Mouse (Mus musculus): ENCODE data around the gene Fam102a. TPM values are rescaled to one million over a fixed set of nuclear protein-coding genes. Genes with fewer than 3 reads are reported as not detected.

Gene Fam102a
- polyA plus RNA-seq, 1 experiment from 2014 or later: 9.4 TPM

DNA sequence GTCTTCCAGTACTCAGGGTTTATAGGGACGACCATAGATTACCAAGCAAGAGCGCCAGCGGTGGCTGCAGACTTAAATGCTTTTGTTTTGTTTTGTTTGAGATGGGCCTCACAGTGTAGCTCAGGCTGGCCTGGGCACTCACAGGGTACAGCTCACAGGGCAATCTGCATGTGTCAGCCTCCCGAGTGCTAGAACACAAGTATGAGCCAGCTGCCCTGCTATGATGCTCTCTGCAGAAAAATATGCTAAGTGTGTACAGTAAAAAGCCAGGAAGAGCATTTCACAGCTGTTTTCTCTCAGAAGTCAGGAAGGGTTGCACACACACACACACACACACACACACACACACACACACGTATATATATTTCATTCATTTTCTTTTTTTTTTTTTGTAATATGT, 34.7 kb upstream of the Fam102a start:
- Histone ChIP-seq H3K9me3 (no peaks in the 10 kb centered on the region), H3K27me3 (no peaks in the 10 kb centered on the region), H3K36me3 (no peaks in the 10 kb centered on the region), H3K4me1 (no peaks in the 10 kb centered on the region), H3K4me3 (no peak overlapping the region), H3K9ac (replicated peaks) (no peak overlapping the region), H3K4me2 (replicated peaks) (no peak overlapping the region), H3K27ac (replicated peaks) (no peak overlapping the region)
- WGBS: 82% methylated on average over 5 of the region's 5 CpGs
- no peak for ATAC-seq (ENCODE audit: low FRiP score, low read depth)

DNA sequence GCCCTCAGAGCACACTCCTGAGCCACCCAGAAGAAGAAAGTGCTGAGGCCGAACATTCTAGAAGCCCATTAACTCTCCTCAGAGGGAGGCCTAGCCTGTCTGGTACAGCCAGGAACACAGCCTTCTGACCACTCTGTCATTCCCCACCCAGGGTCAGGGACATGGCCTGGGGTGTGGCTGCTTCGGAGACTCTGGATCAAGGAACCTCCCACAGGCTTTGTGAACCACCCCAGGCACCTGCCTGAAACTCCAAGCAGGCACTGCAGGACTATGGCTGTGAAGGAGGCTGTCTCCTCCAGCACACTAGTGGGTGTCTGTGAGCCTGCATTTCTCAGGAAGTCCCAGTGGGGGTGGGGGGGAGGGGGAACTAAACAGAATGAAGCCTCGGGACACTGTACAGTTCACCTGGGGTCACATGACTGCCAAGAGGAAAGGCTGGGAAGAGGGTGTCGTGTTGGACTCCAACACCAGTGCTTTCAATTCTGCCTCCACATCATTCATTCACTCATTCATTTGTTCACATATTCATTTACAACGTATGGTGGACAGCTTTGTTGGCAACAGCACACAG, 33.3 kb upstream of the Fam102a start:
- Histone ChIP-seq H3K27ac (replicated peaks) (no peak overlapping the region), H3K4me1 (no peaks in the 10 kb centered on the region), H3K9me3 (no peaks in the 10 kb centered on the region), H3K36me3 (no peaks in the 10 kb centered on the region), H3K4me3 (no peak overlapping the region), H3K4me2 (replicated peaks) (no peak overlapping the region), H3K9ac (replicated peaks) (no peak overlapping the region), H3K27me3 (no peaks in the 10 kb centered on the region)
- ATAC-seq (ENCODE audit: low FRiP score, low read depth): no peak
- 74% methylated on average over 5 of the region's 5 CpGs for WGBS

DNA sequence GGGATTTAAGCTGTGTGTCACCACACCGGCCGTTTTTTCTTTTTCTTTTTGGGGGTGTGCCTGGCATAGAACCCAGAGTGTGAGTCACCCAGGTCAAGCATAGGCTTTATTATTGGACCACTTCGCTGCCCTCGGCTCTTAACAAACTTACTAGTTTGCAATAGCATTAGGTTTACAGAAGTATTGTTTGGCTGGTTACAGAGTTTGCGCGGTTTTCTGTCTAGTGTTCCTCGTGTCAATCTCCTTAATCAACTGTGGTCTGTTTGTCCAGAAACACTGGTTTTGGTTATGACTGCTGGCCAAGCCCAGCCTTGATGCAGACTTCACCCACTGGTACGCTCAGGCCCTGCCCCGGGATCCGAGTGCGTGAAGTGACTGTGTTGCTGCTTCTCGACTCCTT, 32.3 kb upstream of the Fam102a start:
- no peak overlapping the region for H3K4me2 ChIP-seq (replicated peaks)
- H3K36me3 ChIP-seq: no peaks in the 10 kb centered on the region
- H3K27ac ChIP-seq (replicated peaks): no peak overlapping the region
- H3K4me1 ChIP-seq: no peaks in the 10 kb centered on the region
- no peak for ATAC-seq (ENCODE audit: low FRiP score, low read depth)
- 0 out of 2 replicates have a peak, but pooled peaks cover 3% of the 10 kb centered on the region for H3K27me3 ChIP-seq
- 88% methylated on average over 12 of the region's 12 CpGs for WGBS
- H3K9ac ChIP-seq (replicated peaks): no peak overlapping the region
- H3K9me3 ChIP-seq: no peaks in the 10 kb centered on the region
- no peak overlapping the region for H3K4me3 ChIP-seq

DNA sequence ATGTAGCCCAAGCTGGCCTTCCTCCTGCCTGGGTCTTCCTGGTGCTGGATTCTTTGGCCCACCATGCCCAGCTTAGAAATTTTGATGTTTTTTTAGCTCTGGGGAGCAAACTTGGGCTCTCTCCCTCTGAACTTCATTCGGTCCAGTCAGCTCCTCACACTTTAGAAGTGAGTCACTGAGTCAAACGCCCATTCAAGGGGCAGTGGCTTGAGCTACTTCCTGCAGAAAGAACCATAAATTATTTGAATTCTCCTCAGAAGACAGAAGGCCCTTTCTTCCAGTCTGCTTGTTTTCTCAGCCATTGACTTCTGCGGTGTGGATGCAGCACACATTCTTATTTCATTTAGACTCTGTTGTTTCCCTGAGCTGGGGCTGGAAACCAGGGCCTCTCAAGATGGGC, 31.5 kb upstream of the Fam102a start:
- Histone ChIP-seq H3K27me3 (0 out of 2 replicates have a peak, but pooled peaks cover 3% of the 10 kb centered on the region), H3K36me3 (no peaks in the 10 kb centered on the region), H3K9ac (replicated peaks) (no peak overlapping the region), H3K9me3 (no peaks in the 10 kb centered on the region), H3K27ac (replicated peaks) (no peak overlapping the region), H3K4me2 (replicated peaks) (no peak overlapping the region), H3K4me1 (no peaks in the 10 kb centered on the region), H3K4me3 (no peak overlapping the region)
- no peak for ATAC-seq (ENCODE audit: low FRiP score, low read depth)
- WGBS: 79% methylated on average over 3 of the region's 3 CpGs

DNA sequence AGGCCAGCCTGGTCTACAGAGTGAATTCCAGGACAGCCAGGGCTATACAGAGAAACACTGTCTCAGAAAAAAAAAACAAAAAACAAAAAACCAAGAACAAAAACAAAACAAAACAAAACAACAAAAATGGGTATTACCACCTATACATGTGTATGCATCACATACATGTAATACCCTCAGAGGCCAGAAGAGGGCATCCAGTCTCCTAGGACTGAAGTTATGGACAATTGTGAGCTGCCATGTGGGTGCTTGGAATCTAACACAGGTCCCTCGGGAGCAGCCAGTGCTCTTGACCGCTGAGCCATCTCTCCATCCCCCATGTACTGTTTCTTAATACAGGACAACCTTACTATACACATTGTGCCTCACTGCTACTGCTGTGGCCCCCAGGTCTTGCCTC, 29.6 kb upstream of the Fam102a start:
- no peak overlapping the region for H3K27ac ChIP-seq (replicated peaks)
- H3K4me2 ChIP-seq (replicated peaks): no peak overlapping the region
- no peaks in the 10 kb centered on the region for H3K36me3 ChIP-seq
- H3K9me3 ChIP-seq: no peaks in the 10 kb centered on the region
- no peak overlapping the region for H3K9ac ChIP-seq (replicated peaks)
- no peak for ATAC-seq (ENCODE audit: low FRiP score, low read depth)
- 0 out of 2 replicates have a peak, but pooled peaks cover 3% of the 10 kb centered on the region for H3K27me3 ChIP-seq
- H3K4me3 ChIP-seq: no peak overlapping the region
- no peaks in the 10 kb centered on the region for H3K4me1 ChIP-seq
- WGBS: 98% methylated on average over 2 of the region's 2 CpGs

DNA sequence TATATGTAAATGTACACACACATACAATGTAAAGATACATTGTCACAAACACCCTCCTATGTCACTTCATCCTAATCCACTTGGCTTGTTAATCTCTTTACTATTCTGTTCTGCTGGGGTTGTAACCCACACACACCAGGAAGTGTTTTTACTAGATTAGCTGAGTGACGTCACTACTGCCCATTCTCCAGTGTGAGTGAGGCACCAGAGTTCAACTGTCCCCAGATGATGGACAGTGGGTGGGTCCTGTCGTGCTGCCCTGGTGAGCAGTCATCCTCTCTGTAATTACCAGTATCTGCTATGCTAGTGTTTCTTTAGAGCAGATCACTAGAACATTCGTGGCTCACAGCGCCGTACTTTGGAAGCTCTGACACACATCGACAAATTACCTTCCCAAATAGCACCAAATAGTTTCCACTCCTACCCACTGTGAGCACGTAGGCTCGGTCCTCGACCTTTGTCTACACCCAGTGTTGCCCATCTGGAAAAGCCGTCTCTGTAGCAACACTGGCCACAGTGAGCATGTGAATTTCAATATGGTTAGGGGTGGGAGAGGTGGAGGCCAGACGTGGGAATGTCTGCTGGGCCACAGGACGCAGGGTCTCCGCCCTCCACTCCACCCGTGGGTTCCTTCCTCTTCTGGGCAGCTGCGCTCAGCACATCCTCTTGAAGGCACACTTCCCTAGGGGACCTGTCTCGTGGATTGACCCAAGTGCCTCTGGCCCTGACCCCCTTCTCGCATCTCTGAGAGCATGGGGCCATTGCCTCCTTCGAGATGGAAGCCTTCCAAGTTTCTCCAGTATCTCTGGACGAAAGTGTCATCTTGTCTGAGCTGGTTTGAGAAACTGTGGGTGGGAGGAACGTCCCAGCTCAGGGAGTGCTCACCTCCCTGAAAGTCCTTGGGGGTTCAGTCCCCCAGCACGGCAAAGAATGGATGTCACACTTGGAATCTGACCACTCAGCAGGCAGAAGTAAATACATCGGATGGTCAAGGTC, 28.2 kb upstream of the Fam102a start:
- no peak for ATAC-seq (ENCODE audit: low FRiP score, low read depth)
- Histone ChIP-seq H3K4me2 (replicated peaks) (no peak overlapping the region), H3K27me3 (0 out of 2 replicates have a peak, but pooled peaks cover 3% of the 10 kb centered on the region), H3K27ac (replicated peaks) (no peak overlapping the region), H3K4me1 (no peaks in the 10 kb centered on the region), H3K36me3 (no peaks in the 10 kb centered on the region), H3K4me3 (no peak overlapping the region), H3K9me3 (no peaks in the 10 kb centered on the region), H3K9ac (replicated peaks) (no peak overlapping the region)
- WGBS: 78% methylated on average over 22 of the region's 22 CpGs

DNA sequence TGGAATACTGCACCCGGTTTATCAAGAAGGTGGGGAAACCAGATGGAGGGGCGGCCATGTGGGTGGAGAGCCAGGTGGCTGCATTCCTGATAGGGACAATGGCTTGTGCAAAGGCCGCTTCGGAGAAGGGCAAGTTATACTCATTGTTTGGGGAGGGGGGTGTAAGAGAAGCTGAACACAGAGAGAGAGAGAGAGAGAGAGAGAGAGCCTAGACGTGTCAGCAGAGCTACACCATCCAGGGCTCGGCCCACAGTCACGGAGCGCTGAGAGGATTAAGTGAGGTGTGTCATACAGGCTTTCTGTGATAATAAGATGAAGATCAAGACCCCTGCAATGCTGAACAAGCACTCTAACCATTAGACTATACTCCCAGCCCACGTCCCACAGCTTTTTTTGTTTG, 27.2 kb upstream of the Fam102a start:
- Histone ChIP-seq H3K27ac (replicated peaks) (no peak overlapping the region), H3K36me3 (no peaks in the 10 kb centered on the region), H3K27me3 (0 out of 2 replicates have a peak, but pooled peaks cover 3% of the 10 kb centered on the region), H3K9me3 (no peaks in the 10 kb centered on the region), H3K4me3 (no peak overlapping the region), H3K9ac (replicated peaks) (no peak overlapping the region), H3K4me1 (no peaks in the 10 kb centered on the region), H3K4me2 (replicated peaks) (no peak overlapping the region)
- no peak for ATAC-seq (ENCODE audit: low FRiP score, low read depth)
- 69% methylated on average over 9 of the region's 9 CpGs for WGBS

DNA sequence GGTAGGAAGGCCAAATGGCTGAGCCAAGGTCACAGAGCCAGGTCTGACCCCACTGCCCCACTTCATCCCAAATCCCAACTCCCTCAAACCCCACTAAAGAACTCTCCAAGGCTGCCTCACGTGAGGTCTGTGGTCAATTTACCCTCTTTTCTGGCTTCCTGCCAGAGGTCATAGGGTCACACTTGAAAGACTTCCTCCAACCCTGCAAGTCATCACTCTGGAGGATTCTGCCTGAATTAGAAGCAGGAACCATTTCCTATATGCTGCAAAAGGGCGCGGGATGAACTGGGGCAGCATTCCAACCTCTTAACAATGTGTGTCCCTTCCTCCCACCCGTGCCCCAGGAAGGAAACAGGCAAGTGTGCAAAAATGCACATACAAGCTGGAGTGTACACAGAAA, 25.8 kb upstream of the Fam102a start:
- Histone ChIP-seq H3K9me3 (no peaks in the 10 kb centered on the region), H3K4me3 (no peak overlapping the region), H3K9ac (replicated peaks) (no peak overlapping the region), H3K4me2 (replicated peaks) (no peak overlapping the region), H3K36me3 (no peaks in the 10 kb centered on the region), H3K27ac (replicated peaks) (no peak overlapping the region), H3K27me3 (0 out of 2 replicates have a peak, but pooled peaks cover 3% of the 10 kb centered on the region), H3K4me1 (no peaks in the 10 kb centered on the region)
- no peak for ATAC-seq (ENCODE audit: low FRiP score, low read depth)
- 46% methylated on average over 4 of the region's 4 CpGs for whole genome bisulfite sequencing

DNA sequence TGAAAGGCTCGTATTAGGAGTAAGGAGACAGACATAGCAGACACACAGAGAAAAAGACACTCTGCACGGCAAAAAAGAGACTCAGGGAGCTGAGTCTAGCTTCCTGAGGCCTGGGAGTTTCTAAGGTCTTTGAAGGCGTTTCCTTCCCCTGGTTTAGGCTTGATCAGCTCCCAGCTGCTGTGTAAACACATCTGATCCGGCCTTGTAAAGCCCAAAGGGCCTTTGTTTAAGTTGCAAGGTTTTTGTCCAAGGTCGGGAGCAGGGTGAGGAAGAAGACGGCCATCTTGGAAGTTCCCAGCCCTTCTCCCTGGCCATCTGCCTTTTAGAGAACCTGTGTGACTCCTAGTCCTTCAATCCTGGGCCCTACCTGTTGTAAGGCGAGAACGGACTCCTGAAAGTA, 25.2 kb upstream of the Fam102a start:
- Histone ChIP-seq H3K4me3 (no peak overlapping the region), H3K9ac (replicated peaks) (no peak overlapping the region), H3K27me3 (0 out of 2 replicates have a peak, but pooled peaks cover 3% of the 10 kb centered on the region), H3K9me3 (no peaks in the 10 kb centered on the region), H3K4me2 (replicated peaks) (no peak overlapping the region), H3K27ac (replicated peaks) (no peak overlapping the region), H3K4me1 (no peaks in the 10 kb centered on the region), H3K36me3 (no peaks in the 10 kb centered on the region)
- no peak for ATAC-seq (ENCODE audit: low FRiP score, low read depth)
- WGBS: 52% methylated on average over 8 of the region's 8 CpGs

DNA sequence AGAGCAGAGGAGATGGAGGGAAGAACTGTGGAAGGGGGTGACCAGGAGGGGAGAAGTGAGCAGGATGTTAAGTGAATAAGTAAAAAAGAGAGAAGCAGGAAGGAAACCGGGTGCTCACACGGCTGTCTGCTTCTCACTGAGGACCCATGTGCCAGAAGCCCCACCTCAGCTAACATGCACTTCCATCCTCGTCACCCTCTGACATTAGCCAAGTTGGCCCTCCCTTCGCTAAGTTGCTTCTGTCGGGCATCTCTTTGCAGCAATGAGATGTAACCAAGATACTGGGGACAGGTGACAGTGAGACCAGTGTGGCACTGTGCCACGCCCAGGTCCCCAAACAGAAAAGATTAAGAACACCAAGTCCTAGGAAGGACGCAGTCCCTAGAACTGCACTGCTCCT, 22.5 kb upstream of the Fam102a start:
- Histone ChIP-seq H3K36me3 (no peaks in the 10 kb centered on the region), H3K9me3 (no peaks in the 10 kb centered on the region), H3K27ac (replicated peaks) (no peak overlapping the region), H3K4me1 (no peaks in the 10 kb centered on the region), H3K27me3 (no peaks in the 10 kb centered on the region), H3K9ac (replicated peaks) (no peak overlapping the region), H3K4me2 (replicated peaks) (no peak overlapping the region), H3K4me3 (no peak overlapping the region)
- WGBS: 85% methylated on average over 7 of the region's 7 CpGs
- ATAC-seq (ENCODE audit: low FRiP score, low read depth): no peak

DNA sequence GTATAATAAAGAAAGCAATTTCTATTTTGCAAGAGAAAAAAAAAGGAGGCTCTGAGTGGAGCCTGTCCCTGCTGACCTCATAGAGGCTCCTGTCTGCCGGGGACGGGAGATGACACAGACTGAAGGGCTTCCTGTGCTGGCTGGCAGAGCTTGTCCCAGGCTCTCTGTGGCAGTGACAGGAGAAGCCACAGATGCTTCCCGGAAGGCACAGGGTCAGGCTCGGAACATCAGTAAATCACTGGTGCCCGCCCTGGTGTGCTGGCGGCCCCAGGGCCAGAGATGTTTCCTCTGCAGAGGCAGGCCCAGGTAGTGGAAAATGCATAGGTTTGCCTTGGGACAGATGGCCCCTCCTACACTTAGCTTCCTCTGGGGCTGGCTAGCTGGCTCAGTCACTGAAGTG, 20.8 kb upstream of the Fam102a start:
- H3K9me3 ChIP-seq: no peaks in the 10 kb centered on the region
- no peak overlapping the region for H3K9ac ChIP-seq (replicated peaks)
- ATAC-seq (ENCODE audit: low FRiP score, low read depth): no peak
- H3K36me3 ChIP-seq: no peaks in the 10 kb centered on the region
- no peak overlapping the region for H3K4me2 ChIP-seq (replicated peaks)
- H3K27ac ChIP-seq (replicated peaks): no peak overlapping the region
- H3K4me1 ChIP-seq: no peaks in the 10 kb centered on the region
- H3K4me3 ChIP-seq: no peak overlapping the region
- 66% methylated on average over 6 of the region's 6 CpGs for WGBS
- no peaks in the 10 kb centered on the region for H3K27me3 ChIP-seq

DNA sequence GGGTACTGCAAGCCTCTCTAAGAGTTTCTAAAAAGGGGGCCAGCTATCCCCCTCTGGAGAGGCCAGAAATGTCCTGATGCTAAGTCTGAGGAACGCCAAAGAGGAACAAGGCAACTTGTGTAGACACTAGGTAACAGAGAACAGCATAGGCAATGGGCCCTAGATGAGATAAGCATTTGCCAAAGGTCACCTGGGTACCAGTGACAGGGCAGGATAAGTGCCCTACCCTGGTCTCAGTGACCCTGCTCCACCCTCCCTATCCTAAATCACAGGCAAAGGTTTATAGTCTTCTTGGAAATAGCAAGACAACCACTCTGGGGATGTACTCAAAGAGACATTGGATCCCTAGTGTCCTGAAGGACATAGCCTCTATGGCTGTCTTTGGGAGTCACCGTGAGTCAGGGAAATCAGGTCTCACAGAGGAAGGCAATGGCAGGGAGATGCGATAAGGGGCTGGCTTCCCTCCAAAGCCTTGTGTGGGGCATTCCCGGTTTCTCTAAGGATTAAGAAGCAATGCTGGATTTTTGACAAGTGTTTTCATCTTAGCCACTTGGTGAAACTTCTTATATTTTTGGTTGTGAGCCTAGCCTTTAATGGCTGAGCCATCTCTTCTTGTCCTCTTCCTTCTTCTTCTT, 17.8 kb upstream of the Fam102a start:
- ATAC-seq (ENCODE audit: low FRiP score, low read depth): no peak
- H3K27ac ChIP-seq (replicated peaks): no peak overlapping the region
- H3K36me3 ChIP-seq: no peaks in the 10 kb centered on the region
- 89% methylated on average over 4 of the region's 4 CpGs for WGBS
- H3K4me2 ChIP-seq (replicated peaks): no peak overlapping the region
- no peaks in the 10 kb centered on the region for H3K9me3 ChIP-seq
- no peaks in the 10 kb centered on the region for H3K4me1 ChIP-seq
- no peak overlapping the region for H3K4me3 ChIP-seq
- H3K9ac ChIP-seq (replicated peaks): no peak overlapping the region
- no peaks in the 10 kb centered on the region for H3K27me3 ChIP-seq
